Mouse (Mus musculus): Measurements from ENCODE around the gene Prl7a2. TPM values are rescaled to one million over a fixed set of nuclear protein-coding genes. Genes with fewer than 3 reads are reported as not detected.

Gene Prl7a2
- polyA plus RNA-seq (2014; fragmentation: Nextera tagmentation; extraction: Ambion mirVana), result not detected in 2 replicates

GRCm38 (mm10) chr13:27667936-27668335 is at the start of gene Prl7a2:
Prl7a2 (minus strand) TSS chr13:27668036.
- Histone ChIP-seq H3K4me1 (ENCODE audit: control insufficient read depth, insufficient read depth, low read length) (no peaks in the 10 kb centered on the region), H3K27ac (ENCODE audit: low read depth, low read length) (no peak within 1 kb of the TSS), H3K9ac (ENCODE audit: low read depth, low read length) (no peak within 1 kb of the TSS), H3K4me2 (no peak within 1 kb of the TSS), H3K4me3 (ENCODE audit: low read depth, low read length) (no peak within 1 kb of the TSS), H3K27me3 (ENCODE audit: control insufficient read depth, insufficient read depth, low read length) (no peaks in the 10 kb centered on the region), H3K9me3 (replicated peaks; ENCODE audit: control insufficient read depth, low read length) (no peaks in the 10 kb centered on the region), H3K36me3 (ENCODE audit: control insufficient read depth, insufficient read depth, low read length) (no peaks in the 10 kb centered on the region)
- ATAC-seq (replicated peaks; ENCODE audit: insufficient number of reproducible peaks, low FRiP score, low TSS enrichment), result no peak
- WGBS (ENCODE audit: insufficient replicate concordance), result 71% methylated on average over 4 of the region's 4 CpGs

GRCm38 (mm10) chr13:27716636-27717035 is 48.8 kb upstream of the Prl7a2 start, which contains the start of gene Prl7d1:
Prl7d1 (minus strand) TSS chr13:27716736.
- Histone ChIP-seq H3K9me3 (replicated peaks; ENCODE audit: control insufficient read depth, low read length) (no peaks in the 10 kb centered on the region), H3K27ac (ENCODE audit: low read depth, low read length) (no peak within 1 kb of the TSS), H3K9ac (ENCODE audit: low read depth, low read length) (no peak within 1 kb of the TSS), H3K36me3 (ENCODE audit: control insufficient read depth, insufficient read depth, low read length) (no peaks in the 10 kb centered on the region), H3K4me3 (ENCODE audit: low read depth, low read length) (no peak within 1 kb of the TSS), H3K4me1 (ENCODE audit: control insufficient read depth, insufficient read depth, low read length) (no peaks in the 10 kb centered on the region), H3K27me3 (ENCODE audit: control insufficient read depth, insufficient read depth, low read length) (no peaks in the 10 kb centered on the region), H3K4me2 (no peak within 1 kb of the TSS)
- no peak for ATAC-seq (replicated peaks; ENCODE audit: insufficient number of reproducible peaks, low FRiP score, low TSS enrichment)
- WGBS (ENCODE audit: insufficient replicate concordance), result 81% methylated on average over 5 of the region's 5 CpGs

GRCm38 (mm10) chr13:27706521-27706920 is 38.7 kb upstream of the Prl7a2 start:
- no peak overlapping the region for H3K9ac ChIP-seq (ENCODE audit: low read depth, low read length)
- H3K27me3 ChIP-seq (ENCODE audit: control insufficient read depth, insufficient read depth, low read length), result no peaks in the 10 kb centered on the region
- no peaks in the 10 kb centered on the region for H3K4me1 ChIP-seq (ENCODE audit: control insufficient read depth, insufficient read depth, low read length)
- no peaks in the 10 kb centered on the region for H3K36me3 ChIP-seq (ENCODE audit: control insufficient read depth, insufficient read depth, low read length)
- ATAC-seq (replicated peaks; ENCODE audit: insufficient number of reproducible peaks, low FRiP score, low TSS enrichment), result no peak
- H3K4me3 ChIP-seq (ENCODE audit: low read depth, low read length), result no peak overlapping the region
- no peak overlapping the region for H3K4me2 ChIP-seq
- 60% methylated on average over 2 of the region's 2 CpGs for WGBS (ENCODE audit: insufficient replicate concordance)
- no peak overlapping the region for H3K27ac ChIP-seq (ENCODE audit: low read depth, low read length)
- H3K9me3 ChIP-seq (replicated peaks; ENCODE audit: control insufficient read depth, low read length), result no peaks in the 10 kb centered on the region

GRCm38 (mm10) chr13:27660747-27661146 is 7.1 kb downstream of the Prl7a2 start:
- Histone ChIP-seq H3K9me3 (replicated peaks; ENCODE audit: control insufficient read depth, low read length) (no peaks in the 10 kb centered on the region), H3K27ac (ENCODE audit: low read depth, low read length) (no peak overlapping the region), H3K9ac (ENCODE audit: low read depth, low read length) (no peak overlapping the region), H3K36me3 (ENCODE audit: control insufficient read depth, insufficient read depth, low read length) (no peaks in the 10 kb centered on the region), H3K4me1 (ENCODE audit: control insufficient read depth, insufficient read depth, low read length) (no peaks in the 10 kb centered on the region), H3K4me2 (no peak overlapping the region), H3K4me3 (ENCODE audit: low read depth, low read length) (no peak overlapping the region), H3K27me3 (ENCODE audit: control insufficient read depth, insufficient read depth, low read length) (no peaks in the 10 kb centered on the region)
- WGBS (ENCODE audit: insufficient replicate concordance), result 69% methylated on average over 2 of the region's 2 CpGs
- no peak for ATAC-seq (replicated peaks; ENCODE audit: insufficient number of reproducible peaks, low FRiP score, low TSS enrichment)

GRCm38 (mm10) chr13:27642393-27642792 is 25.4 kb downstream of the Prl7a2 start, which contains the start of gene Prl7a1:
Prl7a1 (minus strand) TSS chr13:27642493.
- H3K36me3 ChIP-seq (ENCODE audit: control insufficient read depth, insufficient read depth, low read length), result no peaks in the 10 kb centered on the region
- no peak within 1 kb of the TSS for H3K9ac ChIP-seq (ENCODE audit: low read depth, low read length)
- no peak within 1 kb of the TSS for H3K4me3 ChIP-seq (ENCODE audit: low read depth, low read length)
- H3K4me1 ChIP-seq (ENCODE audit: control insufficient read depth, insufficient read depth, low read length), result no peaks in the 10 kb centered on the region
- WGBS (ENCODE audit: insufficient replicate concordance), result 91% methylated on average over 3 of the region's 3 CpGs
- ATAC-seq (replicated peaks; ENCODE audit: insufficient number of reproducible peaks, low FRiP score, low TSS enrichment), result no peak
- H3K27ac ChIP-seq (ENCODE audit: low read depth, low read length), result no peak within 1 kb of the TSS
- H3K27me3 ChIP-seq (ENCODE audit: control insufficient read depth, insufficient read depth, low read length), result no peaks in the 10 kb centered on the region
- no peaks in the 10 kb centered on the region for H3K9me3 ChIP-seq (replicated peaks; ENCODE audit: control insufficient read depth, low read length)
- no peak within 1 kb of the TSS for H3K4me2 ChIP-seq

- H3K4me2 ChIP-seq, result no peak within 1 kb of the TSS
- H3K9me3 ChIP-seq (replicated peaks; ENCODE audit: control insufficient read depth, low read length), result no peaks in the 10 kb centered on the region
- H3K4me3 ChIP-seq (ENCODE audit: low read depth, low read length), result no peak within 1 kb of the TSS
- WGBS (ENCODE audit: insufficient replicate concordance), result 64% methylated on average over 4 of the region's 4 CpGs
- no peaks in the 10 kb centered on the region for H3K4me1 ChIP-seq (ENCODE audit: control insufficient read depth, insufficient read depth, low read length)
- H3K9ac ChIP-seq (ENCODE audit: low read depth, low read length), result no peak within 1 kb of the TSS
- H3K27ac ChIP-seq (ENCODE audit: low read depth, low read length), result no peak within 1 kb of the TSS
- no peaks in the 10 kb centered on the region for H3K36me3 ChIP-seq (ENCODE audit: control insufficient read depth, insufficient read depth, low read length)
- no peak for ATAC-seq (replicated peaks; ENCODE audit: insufficient number of reproducible peaks, low FRiP score, low TSS enrichment)
- no peaks in the 10 kb centered on the region for H3K27me3 ChIP-seq (ENCODE audit: control insufficient read depth, insufficient read depth, low read length)
Measured at GRCm38 (mm10) chr13:27610482-27610881, 57.4 kb downstream of the Prl7a2 start, which contains the start of gene Prl7b1. Prl7b1 (minus strand) TSS chr13:27610582.

Other genes starting within 250 kb of the Prl7a2 start
- not detected in 2 replicates for gene Prl8a6, start 229.3 kb downstream of the Prl7a2 start, polyA plus RNA-seq (2014; fragmentation: Nextera tagmentation; extraction: Ambion mirVana)
- not detected in 2 replicates for gene Prl8a8, start 154.8 kb downstream of the Prl7a2 start, polyA plus RNA-seq (2014; fragmentation: Nextera tagmentation; extraction: Ambion mirVana)
- not detected in 2 replicates for gene Prl8a9, start 103.4 kb downstream of the Prl7a2 start, polyA plus RNA-seq (2014; fragmentation: Nextera tagmentation; extraction: Ambion mirVana)
- gene Prl8a1, start 85.9 kb downstream of the Prl7a2 start, polyA plus RNA-seq (2014; fragmentation: Nextera tagmentation; extraction: Ambion mirVana), result not detected in 2 replicates
- gene Prl7b1, start 57.5 kb downstream of the Prl7a2 start, polyA plus RNA-seq (2014; fragmentation: Nextera tagmentation; extraction: Ambion mirVana), result not detected in 2 replicates
- gene Prl7a1, start 25.5 kb downstream of the Prl7a2 start, polyA plus RNA-seq (2014; fragmentation: Nextera tagmentation; extraction: Ambion mirVana), result not detected in 2 replicates
- not detected in 2 replicates for gene Prl7d1, start 48.7 kb upstream of the Prl7a2 start, polyA plus RNA-seq (2014; fragmentation: Nextera tagmentation; extraction: Ambion mirVana)
- not detected in 2 replicates for gene Prl7c1, start 112.8 kb upstream of the Prl7a2 start, polyA plus RNA-seq (2014; fragmentation: Nextera tagmentation; extraction: Ambion mirVana)
- not detected in 2 replicates for gene Prl2a1, start 133.6 kb upstream of the Prl7a2 start, polyA plus RNA-seq (2014; fragmentation: Nextera tagmentation; extraction: Ambion mirVana)
- not detected in 2 replicates for gene Prl2c1, start 181.3 kb upstream of the Prl7a2 start, polyA plus RNA-seq (2014; fragmentation: Nextera tagmentation; extraction: Ambion mirVana)

Data from heart, embryonic 11.5 days (tissue).